In the genomic region with DNA sequence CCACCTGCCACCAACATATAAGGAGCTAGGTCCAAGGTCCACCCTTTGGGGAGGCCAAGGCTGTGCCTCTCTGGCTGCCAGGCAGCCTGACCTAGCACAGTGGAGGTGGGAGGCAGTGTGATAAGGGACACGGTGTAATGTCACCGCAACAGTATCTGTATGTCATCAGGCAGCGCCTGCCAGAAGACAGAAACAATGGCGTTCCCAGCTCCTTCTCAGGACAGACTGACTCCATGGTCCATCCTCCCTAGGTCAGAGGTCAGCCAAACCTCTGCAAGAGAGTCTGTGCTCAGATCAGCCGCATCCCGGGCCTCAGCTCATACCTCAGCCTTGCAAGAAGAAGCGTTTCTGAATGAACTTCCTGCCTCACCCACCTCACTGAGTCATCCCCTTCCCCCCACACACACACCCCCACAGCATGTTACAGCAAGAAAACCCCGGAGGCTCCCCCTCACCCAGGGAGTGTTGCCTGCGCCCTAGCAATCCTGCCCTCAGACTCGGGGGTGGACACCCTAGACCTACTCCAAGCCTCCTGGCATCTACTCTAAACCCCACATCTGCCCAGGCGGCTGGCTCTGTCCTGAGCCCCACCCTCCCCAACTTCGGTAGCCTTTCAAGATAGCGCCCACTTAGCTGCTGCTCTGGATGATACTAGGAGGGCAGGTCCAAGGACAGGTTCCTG, we compare ENCODE assay signal across 10 mouse cellular contexts. TPM values are rescaled to one million over a fixed set of nuclear protein-coding genes. Genes with fewer than 3 reads are reported as not detected.
DNase-seq lines count a peak whose midpoint lies in the region; ATAC-seq and TF ChIP-seq lines count a peak whose summit lies in the region.
"Had no signal": no experiment of that assay in that cellular context is flagged by ENCODE, and none has a peak within 500 bp of the region (broad histone marks: within the 10 kb centered on the region; RNA-seq: fewer than 3 reads in every experiment).

No protein-coding gene starts in this region.

- ATAC-seq in heart, embryonic 16.5 days (replicated peaks; ENCODE audit: extremely low read depth, insufficient read depth, low FRiP score) = peak; percentile 30
- peak; percentile 74 for ATAC-seq in liver, embryonic 13.5 days (ENCODE audit: low read depth)

- no peak for TF ChIP-seq CTCF in heart, adult 2 months (IDR thresholded peaks at IDR 0.05)

- TF ChIP-seq POLR2A in heart, adult 2 months (IDR thresholded peaks at IDR 0.05; ENCODE audit: insufficient read depth, low read depth, low read length) = no peak

- H3K4me2 ChIP-seq in heart, embryonic 16.5 days (ENCODE audit: low read depth, low read length) = no peak overlapping the region
- peak overlapping the region; percentile 26 for H3K4me2 ChIP-seq in liver, embryonic 13.5 days
- H3K4me2 ChIP-seq: hindbrain, embryonic 14.5 days; neural tube, embryonic 13.5 days had no signal

- 0 out of 2 replicates have a peak overlapping the region, but pooled peaks have one; percentile 18 for H3K27ac ChIP-seq in heart, embryonic 16.5 days (ENCODE audit: low read length)
- H3K27ac ChIP-seq in heart, adult 2 months = no peak overlapping the region
- H3K27ac ChIP-seq in liver, embryonic 13.5 days = no peak overlapping the region; the same call in 1 of the 2 replicates
- H3K27ac ChIP-seq: hindbrain, embryonic 14.5 days; neural tube, embryonic 13.5 days had no signal

- no peak for DNase-seq in heart, adult 2 months
- DNase-seq in urinary bladder, postnatal 14 days (ENCODE audit: low spot score) = peak; percentile 18
- DNase-seq in urinary bladder, postnatal 10 days (ENCODE audit: low spot score) = no peak
- no peak for DNase-seq in liver, embryonic 13.5 days
- DNase-seq in thymus, postnatal 4 days = peak; percentile 56
- no peak for DNase-seq in frontal cortex, postnatal 14 days (ENCODE audit: low spot score in 2 of 2)
- no peak for DNase-seq in heart, postnatal 14 days

- no peaks in the 10 kb centered on the region for H3K79me2 ChIP-seq in heart, adult 2 months (replicated peaks; ENCODE audit: control insufficient read depth, insufficient read depth, low read length)

- H3K9ac ChIP-seq in heart, embryonic 16.5 days (ENCODE audit: low read length) = no peak overlapping the region
- no peak overlapping the region for H3K9ac ChIP-seq in heart, adult 2 months (ENCODE audit: low read depth, low read length)
- no peak overlapping the region; the same call in 1 of the 2 replicates for H3K9ac ChIP-seq in liver, embryonic 13.5 days
- H3K9ac ChIP-seq: hindbrain, embryonic 14.5 days; neural tube, embryonic 13.5 days had no signal

- no peaks in the 10 kb centered on the region for H3K27me3 ChIP-seq in heart, embryonic 16.5 days (ENCODE audit: control insufficient read depth, insufficient read depth, low read length)
- no peaks in the 10 kb centered on the region for H3K27me3 ChIP-seq in heart, adult 2 months (ENCODE audit: control insufficient read depth, insufficient read depth, low read length)
- H3K27me3 ChIP-seq in liver, embryonic 13.5 days = no peaks in the 10 kb centered on the region
- H3K27me3 ChIP-seq: neural tube, embryonic 13.5 days had no signal

- peaks cover 5% of the 10 kb centered on the region for H3K9me3 ChIP-seq in heart, embryonic 16.5 days (replicated peaks; ENCODE audit: control insufficient read depth, low read length)
- peaks cover 4% of the 10 kb centered on the region; the same call in 1 of the 2 replicates for H3K9me3 ChIP-seq in liver, embryonic 13.5 days (replicated peaks)
- H3K9me3 ChIP-seq: neural tube, embryonic 13.5 days had no signal

- 0 out of 2 replicates have a peak, but pooled peaks cover 5% of the 10 kb centered on the region for H3K36me3 ChIP-seq in heart, embryonic 16.5 days (ENCODE audit: control insufficient read depth, insufficient read depth)
- no peaks in the 10 kb centered on the region for H3K36me3 ChIP-seq in heart, adult 2 months (ENCODE audit: control insufficient read depth, insufficient read depth, low read length)
- H3K36me3 ChIP-seq in liver, embryonic 13.5 days = no peaks in the 10 kb centered on the region
- H3K36me3 ChIP-seq: neural tube, embryonic 13.5 days had no signal

- H3K4me1 ChIP-seq in heart, embryonic 16.5 days (ENCODE audit: control insufficient read depth, insufficient read depth, low read length) = peaks cover 27% of the 10 kb centered on the region
- no peaks in the 10 kb centered on the region for H3K4me1 ChIP-seq in heart, adult 2 months (ENCODE audit: control insufficient read depth, insufficient read depth, low read length)
- H3K4me1 ChIP-seq in liver, embryonic 13.5 days (replicated peaks) = peaks cover 26% of the 10 kb centered on the region

- intact Hi-C loops in heart, adult 2 months (cut with DNase I) = no loop called here
- intact Hi-C loops in heart, postnatal 14 days (cut with DNase I) = no loop called here

- no peak for TF ChIP-seq EP300 in heart, adult 2 months (IDR thresholded peaks at IDR 0.05; ENCODE audit: insufficient read depth, low read depth, low read length)

- WGBS in heart, embryonic 16.5 days = 25% methylated on average over 13 of the region's 13 CpGs
- 34% methylated on average over 13 of the region's 13 CpGs for WGBS in heart, adult 2 months
- WGBS in liver, embryonic 13.5 days (ENCODE audit: insufficient replicate concordance) = 28% methylated on average over 13 of the region's 13 CpGs

- H3K4me3 ChIP-seq in heart, embryonic 16.5 days (ENCODE audit: low read length) = no peak overlapping the region
- H3K4me3 ChIP-seq in heart, adult 2 months = no peak overlapping the region
- no peak overlapping the region for H3K4me3 ChIP-seq in liver, embryonic 13.5 days (replicated peaks)
- H3K4me3 ChIP-seq: neural tube, embryonic 13.5 days had no signal

RNA-seq across cellular contexts. Expression of gene Celsr1, which starts 17.6 kb away (rescaled TPM):
- polyA plus RNA-seq in heart, embryonic 16.5 days (2015; fragmentation: Nextera tagmentation; extraction: Ambion mirVana) = 1.7 TPM in 2 replicates
- 1 to 10 TPM; 4.5 to 5.0 TPM for total RNA-seq in heart, adult 2 months (2021)
- 4.3 and 5.2 TPM in 2 replicates for polyA plus RNA-seq in heart, adult 2 months (2012; rRNA removed)
- polyA plus RNA-seq in liver, embryonic 13.5 days (2015; fragmentation: Nextera tagmentation; extraction: Ambion mirVana) = 0.06 and 0.20 TPM in 2 replicates
- 10 to 100 TPM in 1 of 2 experiments, 1 to 10 TPM in 1; 10.0 to 11.5 TPM for total RNA-seq in heart, postnatal 14 days (2021)

RNA-seq across cellular contexts. Expression of gene Gramd4, which starts 41.5 kb away (rescaled TPM):
- polyA plus RNA-seq in heart, embryonic 16.5 days (2015; fragmentation: Nextera tagmentation; extraction: Ambion mirVana) = 18.7 and 22.2 TPM in 2 replicates
- total RNA-seq in heart, adult 2 months (2021) = 10 to 100 TPM; 27.6 to 31.5 TPM
- polyA plus RNA-seq in heart, adult 2 months (2012; rRNA removed) = 25.3 and 39.8 TPM in 2 replicates
- polyA plus RNA-seq in liver, embryonic 13.5 days (2015; fragmentation: Nextera tagmentation; extraction: Ambion mirVana) = 6.8 and 7.0 TPM in 2 replicates
- 10 to 100 TPM; 32.4 to 35.0 TPM for total RNA-seq in heart, postnatal 14 days (2021)

Comparison
In these comparisons a context has a peak if more than half of its experiments do, and no peak if none do; other contexts are left out.
1. DNase-seq: peak in urinary bladder, postnatal 14 days (single experiment) and thymus, postnatal 4 days (single experiment); none in heart, adult 2 months (0 of 2), urinary bladder, postnatal 10 days (single experiment), liver, embryonic 13.5 days (single experiment), frontal cortex, postnatal 14 days (0 of 2) and heart, postnatal 14 days (0 of 2).